Mouse (Mus musculus): ENCODE data around the gene Gnptg.

DNA sequence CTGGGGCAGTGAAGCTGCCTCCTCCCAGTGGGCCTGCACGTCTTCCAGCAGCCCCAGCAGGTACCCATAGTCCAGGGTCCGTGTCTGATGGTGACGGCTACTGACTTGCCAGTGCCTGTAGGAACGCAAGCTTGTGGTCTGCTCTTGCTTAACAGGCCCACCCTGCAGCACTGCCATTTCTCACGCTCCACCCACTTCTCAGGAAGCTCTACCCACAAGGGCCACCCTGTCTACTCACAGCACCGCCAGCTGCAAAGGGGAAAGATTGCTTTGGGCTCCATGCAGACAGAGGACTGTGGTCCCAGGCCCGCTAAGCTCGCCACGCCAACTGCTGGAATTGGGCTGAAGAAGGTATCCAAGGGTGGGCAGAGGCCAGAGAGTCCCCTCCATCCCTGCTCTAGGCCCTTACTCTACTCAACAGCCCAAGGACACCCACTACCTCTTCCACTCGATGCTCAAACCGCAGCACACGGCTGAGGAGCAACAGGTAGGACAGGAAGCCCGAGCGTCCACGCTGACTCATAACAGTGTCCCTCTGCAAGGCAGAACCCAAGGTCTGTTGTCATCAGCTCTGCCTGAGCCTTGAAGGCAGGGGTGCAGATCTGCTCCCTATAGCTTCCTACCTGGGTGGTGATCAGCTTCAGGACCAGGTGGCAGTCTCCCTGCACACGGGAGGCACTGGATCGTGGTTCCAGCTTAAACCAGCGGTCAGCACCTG, 8.3 kb upstream of the Gnptg start:
- TF ChIP-seq CTCF (IDR thresholded peaks at IDR 0.05; ENCODE audit: low read depth), result no peak
- TF ChIP-seq EP300 (IDR thresholded peaks at IDR 0.05; ENCODE audit: low read depth), result no peak

Data from liver, postnatal 0 days (tissue).